Mouse (Mus musculus) neural tube, embryonic 13.5 days (tissue): Measurements from ENCODE around the gene Lmf1. TPM values are rescaled to one million over a fixed set of nuclear protein-coding genes. Genes with fewer than 3 reads are reported as not detected.

ENCODE experiments used
- ATAC-seq: fragments of 200-750 bp; cut with Nextera tagmentation; 2 replicates; pipeline ENCODE4 v1.8.0; 2017; ENCODE audit warnings: low read depth, mild to moderate bottlenecking, moderate TSS enrichment, moderate library complexity
- H3K27ac ChIP-seq: fragments of 300-500 bp; sonication (generic); replicated peaks from 2 replicates; pipeline ENCODE4 v1.5.1; 2015; ENCODE audit warnings: moderate library complexity, mild to moderate bottlenecking, inconsistent platforms
- H3K27me3 ChIP-seq: fragments of 300-500 bp; sonication (generic); 2 replicates; pipeline ENCODE4 v1.6.1; 2015; ENCODE audit warnings: mild to moderate bottlenecking, inconsistent platforms
- H3K36me3 ChIP-seq: fragments of 300-500 bp; sonication (generic); 2 replicates; pipeline ENCODE4 v1.6.1; 2015; ENCODE audit warnings: mild to moderate bottlenecking, inconsistent platforms
- H3K4me1 ChIP-seq: fragments of 300-500 bp; sonication (generic); replicated peaks from 2 replicates; pipeline ENCODE4 v1.6.1; 2015; ENCODE audit warnings: inconsistent platforms
- H3K4me2 ChIP-seq: fragments of 300-500 bp; sonication (generic); 2 replicates; pipeline ENCODE4 v1.6.1; 2015; ENCODE audit warnings: inconsistent platforms, mild to moderate bottlenecking, moderate library complexity
- H3K4me3 ChIP-seq: fragments of 300-500 bp; sonication (generic); 2 replicates; pipeline ENCODE4 v1.5.1; 2015; ENCODE audit warnings: mild to moderate bottlenecking, inconsistent platforms
- H3K9ac ChIP-seq: fragments of 300-500 bp; sonication (generic); 2 replicates; pipeline ENCODE4 v1.6.1; 2015; ENCODE audit warnings: moderate library complexity, mild to moderate bottlenecking, inconsistent platforms
- H3K9me3 ChIP-seq: fragments of 300-500 bp; sonication (generic); 2 replicates; pipeline ENCODE4 v1.6.1; 2016; ENCODE audit warnings: inconsistent platforms
- WGBS: fragments of 180-500 bp; shearing (Covaris S2); methylation state at CpG from one replicate; pipeline ENCODE4 v1.1.7; 2015; 5-methylcytosine and 5-hydroxymethylcytosine counted together
- polyA plus RNA-seq: library from polyadenylated mRNA; unstranded; fragments of >200 nt; fragmentation: Nextera tagmentation; extraction: Ambion mirVana; gene quantifications from 2 replicates; pipeline ENCODE4 v1.2.1, GENCODE M21; 2015

Gene Lmf1
- polyA plus RNA-seq, 1 experiment from 2014 or later: 26.2 TPM

DNA sequence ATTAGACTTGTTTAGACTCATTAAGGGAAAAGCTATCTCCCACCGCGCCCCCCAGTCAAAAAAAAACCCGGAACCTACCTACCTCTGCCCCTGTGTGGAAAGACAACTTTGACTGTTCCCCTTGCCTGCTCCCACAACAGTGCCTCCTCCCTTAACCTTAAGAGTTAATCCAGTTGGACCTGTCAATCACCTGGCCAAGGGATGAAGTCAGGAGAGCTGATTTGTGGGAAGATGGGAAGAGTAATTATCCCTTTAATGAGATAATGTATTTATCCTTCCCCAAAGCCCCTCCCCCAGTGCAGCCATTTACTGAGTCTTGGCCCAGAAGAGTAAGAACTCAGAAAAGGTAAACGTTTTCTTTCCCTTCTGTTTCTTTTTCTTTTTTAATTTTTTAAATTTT lies 110.0 kb downstream of the Lmf1 start:
- Histone ChIP-seq H3K27ac (no peak overlapping the region), H3K4me2 (no peak overlapping the region), H3K9ac (no peak overlapping the region), H3K27me3 (no peaks in the 10 kb centered on the region), H3K4me3 (no peak overlapping the region), H3K36me3 (no peaks in the 10 kb centered on the region), H3K4me1 (no peaks in the 10 kb centered on the region), H3K9me3 (no peaks in the 10 kb centered on the region)
- 88% methylated on average over 4 of the region's 4 CpGs for WGBS
- no peak for ATAC-seq

DNA sequence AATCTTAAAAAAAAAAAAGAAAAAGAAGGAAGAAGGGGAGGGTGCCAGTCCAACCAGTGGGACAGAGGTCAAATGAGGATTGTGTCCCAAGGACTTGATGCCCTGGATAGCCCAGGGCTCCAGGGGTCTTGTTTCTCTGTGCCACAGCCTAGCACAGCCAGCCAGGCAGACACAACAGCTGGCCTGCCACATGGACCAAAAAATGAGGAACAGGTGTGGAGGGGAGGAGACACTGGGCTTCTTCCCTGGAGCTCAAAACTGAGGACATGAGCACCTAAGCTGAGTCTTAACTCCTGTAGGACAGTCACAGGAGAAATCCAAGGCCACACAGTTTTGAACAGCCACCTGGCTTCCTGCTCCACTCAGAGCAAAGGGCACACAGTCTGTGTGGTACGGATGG lies 117.4 kb downstream of the Lmf1 start:
- 52% methylated on average over 1 of the region's 1 CpGs for whole genome bisulfite sequencing
- Histone ChIP-seq H3K27me3 (no peaks in the 10 kb centered on the region; the same call in 1 of the 2 replicates), H3K9me3 (no peaks in the 10 kb centered on the region), H3K9ac (no peak overlapping the region), H3K4me3 (no peak overlapping the region), H3K4me2 (no peak overlapping the region), H3K27ac (no peak overlapping the region), H3K4me1 (no peaks in the 10 kb centered on the region), H3K36me3 (no peaks in the 10 kb centered on the region)
- no peak for ATAC-seq

DNA sequence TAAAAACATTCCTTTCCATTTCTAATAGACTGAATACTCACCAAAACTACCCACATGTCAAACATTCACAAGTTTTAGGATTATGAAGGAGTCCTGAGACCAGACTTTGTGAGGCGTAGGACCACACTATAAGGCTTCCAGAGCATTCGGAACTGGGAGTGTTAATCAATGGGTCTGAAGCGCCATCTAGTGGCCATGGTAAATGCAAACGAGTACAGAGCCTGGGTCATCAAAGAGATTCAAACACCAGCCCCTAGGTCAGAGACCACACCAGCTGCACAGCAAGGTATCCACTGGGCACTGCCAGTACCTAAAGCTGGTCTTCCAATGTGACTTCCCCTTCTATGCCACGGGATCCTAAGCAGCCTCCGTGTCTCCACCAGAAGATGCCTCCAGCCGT lies 119.6 kb downstream of the Lmf1 start:
- 14% methylated on average over 7 of the region's 7 CpGs for WGBS
- no peaks in the 10 kb centered on the region for H3K9me3 ChIP-seq
- H3K36me3 ChIP-seq: no peaks in the 10 kb centered on the region
- H3K4me3 ChIP-seq: no peak overlapping the region
- H3K9ac ChIP-seq: no peak overlapping the region
- H3K27me3 ChIP-seq: no peaks in the 10 kb centered on the region; the same call in 1 of the 2 replicates
- no peak overlapping the region for H3K27ac ChIP-seq
- H3K4me1 ChIP-seq: no peaks in the 10 kb centered on the region
- 0 out of 2 replicates have a peak, but pooled peaks have one; percentile 65 for ATAC-seq
- H3K4me2 ChIP-seq: no peak overlapping the region

DNA sequence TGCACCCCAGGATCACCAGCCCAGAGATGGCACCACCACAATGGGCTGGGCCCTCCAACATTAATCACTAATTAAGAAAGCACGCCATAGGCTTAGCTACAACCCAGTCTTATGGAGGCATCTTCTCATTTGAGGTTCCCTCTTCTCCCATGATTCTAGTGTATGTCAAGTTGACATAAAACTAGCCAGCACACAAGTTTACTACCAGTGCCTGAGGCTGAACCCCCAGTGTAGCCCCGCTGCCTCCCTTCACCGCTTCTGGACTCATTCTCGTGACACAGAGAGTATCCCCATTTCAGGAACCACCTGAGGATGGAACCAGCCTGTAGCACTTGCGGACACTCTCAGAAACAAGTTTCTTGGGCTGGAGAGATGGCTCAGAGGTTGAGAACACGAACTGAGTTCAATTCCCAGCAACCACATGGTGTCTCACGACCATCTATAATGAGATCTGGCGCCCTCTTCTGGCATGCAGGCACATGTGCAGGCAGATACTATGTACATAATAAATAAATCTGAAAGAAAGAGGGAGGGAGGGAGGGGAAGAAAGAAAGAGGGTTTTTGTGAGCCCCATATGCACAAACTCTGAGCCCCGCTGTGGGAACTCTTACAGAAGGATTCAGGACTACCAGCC lies 122.1 kb downstream of the Lmf1 start:
- H3K4me3 ChIP-seq: no peak overlapping the region
- H3K9me3 ChIP-seq: no peaks in the 10 kb centered on the region
- no peaks in the 10 kb centered on the region; the same call in 1 of the 2 replicates for H3K27me3 ChIP-seq
- H3K36me3 ChIP-seq: no peaks in the 10 kb centered on the region
- H3K4me2 ChIP-seq: no peak overlapping the region
- WGBS: 58% methylated on average over 9 of the region's 9 CpGs
- H3K9ac ChIP-seq: no peak overlapping the region
- no peaks in the 10 kb centered on the region for H3K4me1 ChIP-seq
- H3K27ac ChIP-seq: no peak overlapping the region
- no peak for ATAC-seq

DNA sequence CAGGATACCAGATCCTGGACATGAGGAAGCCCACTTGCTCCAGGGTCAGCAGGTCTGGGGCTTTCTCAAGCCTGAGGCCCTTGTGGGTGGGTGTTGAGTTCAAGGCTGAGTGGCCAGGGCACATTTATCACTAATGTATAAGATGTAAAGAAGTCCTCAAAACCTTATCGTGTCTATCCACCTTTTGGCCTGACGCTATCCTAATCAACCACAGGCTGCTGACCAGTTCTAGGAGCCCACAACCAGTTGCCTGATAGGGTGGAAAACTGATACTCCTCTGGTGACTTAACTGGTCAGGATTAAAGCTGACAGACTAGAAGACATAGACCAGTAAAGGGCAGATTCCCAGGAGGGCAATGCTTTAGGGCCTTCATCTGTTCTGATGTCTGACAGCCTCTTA lies 131.1 kb downstream of the Lmf1 start:
- no peak overlapping the region for H3K9ac ChIP-seq
- peaks cover 1% of the 10 kb centered on the region; the same call in 1 of the 2 replicates for H3K27me3 ChIP-seq
- H3K36me3 ChIP-seq: no peaks in the 10 kb centered on the region
- WGBS: 94% methylated on average over 2 of the region's 2 CpGs
- no peak overlapping the region for H3K27ac ChIP-seq
- no peaks in the 10 kb centered on the region for H3K9me3 ChIP-seq
- H3K4me1 ChIP-seq: no peaks in the 10 kb centered on the region
- ATAC-seq: no peak
- H3K4me3 ChIP-seq: no peak overlapping the region
- H3K4me2 ChIP-seq: no peak overlapping the region

DNA sequence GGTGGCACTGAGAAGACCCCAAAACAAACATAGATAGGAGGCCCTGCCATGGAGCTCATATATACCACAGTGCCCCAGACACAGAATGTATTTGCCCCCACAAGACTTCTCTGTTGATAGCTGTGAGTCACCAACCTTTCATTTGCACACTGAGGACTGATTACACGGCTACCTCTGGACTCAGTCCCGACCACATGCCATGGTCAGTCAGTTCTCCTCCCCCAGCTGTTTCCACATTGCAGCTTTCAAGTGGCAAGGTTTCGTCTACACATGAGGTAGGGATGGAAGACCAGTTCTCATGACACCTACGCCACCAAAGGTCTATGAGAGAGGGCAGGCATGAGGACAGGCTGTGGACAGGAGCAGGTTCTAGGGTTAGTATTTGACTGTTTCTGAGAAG lies 132.3 kb downstream of the Lmf1 start:
- Histone ChIP-seq H3K4me1 (0 out of 2 replicates have a peak, but pooled peaks cover under 1% of the 10 kb centered on the region), H3K36me3 (no peaks in the 10 kb centered on the region), H3K9ac (no peak overlapping the region), H3K4me2 (no peak overlapping the region), H3K9me3 (no peaks in the 10 kb centered on the region), H3K4me3 (no peak overlapping the region), H3K27ac (no peak overlapping the region), H3K27me3 (peaks cover 13% of the 10 kb centered on the region)
- WGBS: 78% methylated on average over 4 of the region's 4 CpGs
- ATAC-seq: no peak

Other genes starting within 250 kb of the Lmf1 start
- gene Tpsab1, start 233.5 kb upstream of the Lmf1 start, polyA plus RNA-seq: not detected in 2 replicates
- 0.45 TPM in 1 of 2 replicates, not detected in the other for gene Tpsb2, start 212.8 kb upstream of the Lmf1 start, polyA plus RNA-seq
- gene Tpsg1, start 209.8 kb upstream of the Lmf1 start, polyA plus RNA-seq: 0.68 TPM in 1 of 2 replicates, not detected in the other
- 12.0 and 12.6 TPM in 2 replicates for gene Cacna1h, start 145.3 kb upstream of the Lmf1 start, polyA plus RNA-seq
- gene Tekt4, start 124.5 kb upstream of the Lmf1 start, polyA plus RNA-seq: 0.57 and 0.87 TPM in 2 replicates
- gene Sstr5, start 81.8 kb upstream of the Lmf1 start, polyA plus RNA-seq: 0.39 and 0.42 TPM in 2 replicates
- gene Sox8, start 8.4 kb upstream of the Lmf1 start, polyA plus RNA-seq: 10.8 and 11.6 TPM in 2 replicates
- gene Gng13, start 138.1 kb downstream of the Lmf1 start, polyA plus RNA-seq: 2.1 and 2.8 TPM in 2 replicates
- gene Chtf18, start 148.3 kb downstream of the Lmf1 start, polyA plus RNA-seq: 7.3 and 9.1 TPM in 2 replicates
- gene Rpusd1, start 148.6 kb downstream of the Lmf1 start, polyA plus RNA-seq: 20.4 and 24.4 TPM in 2 replicates
- not detected in 2 replicates for gene Mslnl, start 157.0 kb downstream of the Lmf1 start, polyA plus RNA-seq
- gene Msln, start 175.3 kb downstream of the Lmf1 start, polyA plus RNA-seq: 0.29 and 0.54 TPM in 2 replicates
- 26.4 and 26.6 TPM in 2 replicates for gene Narfl, start 194.7 kb downstream of the Lmf1 start, polyA plus RNA-seq
- gene Haghl, start 206.6 kb downstream of the Lmf1 start, polyA plus RNA-seq: 101 and 107 TPM in 2 replicates
- gene Ccdc78, start 207.5 kb downstream of the Lmf1 start, polyA plus RNA-seq: 0.33 and 0.39 TPM in 2 replicates
- 70.5 and 73.6 TPM in 2 replicates for gene Fam173a, start 213.8 kb downstream of the Lmf1 start, polyA plus RNA-seq
- 0.66 and 1.9 TPM in 2 replicates for gene AC134908.4, start 216.6 kb downstream of the Lmf1 start, polyA plus RNA-seq
- gene Metrn, start 218.1 kb downstream of the Lmf1 start, polyA plus RNA-seq: 46.7 and 58.7 TPM in 2 replicates
- 27.7 and 31.8 TPM in 2 replicates for gene Fbxl16, start 230.0 kb downstream of the Lmf1 start, polyA plus RNA-seq
- gene Wdr24, start 244.5 kb downstream of the Lmf1 start, polyA plus RNA-seq: 27.0 and 28.3 TPM in 2 replicates
- 55.2 and 60.6 TPM in 2 replicates for gene Jmjd8, start 249.8 kb downstream of the Lmf1 start, polyA plus RNA-seq